ENCODE assay signal across 33 mouse cellular contexts in the genomic region with DNA sequence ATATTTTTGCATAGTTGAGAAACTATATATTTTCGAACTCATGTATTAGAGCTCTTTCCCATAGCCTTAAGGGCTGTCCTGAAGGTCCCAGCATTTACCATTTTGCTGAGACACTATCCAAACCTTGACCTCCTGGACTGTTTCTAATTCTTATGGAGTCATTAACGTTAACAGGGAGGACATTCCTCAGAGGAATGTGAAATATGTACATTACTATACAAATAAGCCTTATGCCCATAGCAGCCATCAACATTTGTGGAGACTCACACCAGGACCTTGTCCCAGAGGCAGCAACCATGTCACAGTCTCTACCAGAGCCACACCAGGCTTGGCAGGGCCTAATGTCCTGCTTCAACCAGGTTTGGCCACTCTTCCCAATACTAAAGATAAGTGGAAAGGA.
"Had no signal": no experiment of that assay in that cellular context is flagged by ENCODE, and none has a peak within 500 bp of the region (broad histone marks: within the 10 kb centered on the region; RNA-seq: fewer than 3 reads in every experiment).

No protein-coding gene starts in this region.

- H3K27ac ChIP-seq: limb, embryonic 10.5 days; limb, embryonic 12.5 days; limb, embryonic 13.5 days; limb, embryonic 15.5 days; liver, embryonic 12.5 days; liver, embryonic 13.5 days; liver, embryonic 14.5 days; liver, embryonic 15.5 days; lung, embryonic 15.5 days; macrophage; midbrain, embryonic 10.5 days; midbrain, embryonic 12.5 days; midbrain, embryonic 13.5 days; midbrain, embryonic 15.5 days; neural tube, embryonic 12.5 days; neural tube, embryonic 13.5 days had no signal

- H3K4me2 ChIP-seq: limb, embryonic 12.5 days; limb, embryonic 13.5 days; limb, embryonic 15.5 days; liver, embryonic 11.5 days; liver, embryonic 12.5 days; liver, embryonic 13.5 days; liver, embryonic 15.5 days; lung, embryonic 14.5 days; lung, embryonic 15.5 days; midbrain, embryonic 11.5 days; midbrain, embryonic 12.5 days; midbrain, embryonic 13.5 days; midbrain, embryonic 15.5 days; neural tube, embryonic 12.5 days; neural tube, embryonic 13.5 days had no signal

- H3K4me1 ChIP-seq: limb, embryonic 10.5 days; limb, embryonic 12.5 days; limb, embryonic 13.5 days; limb, embryonic 15.5 days; lung, embryonic 15.5 days; midbrain, embryonic 10.5 days; midbrain, embryonic 12.5 days; midbrain, embryonic 13.5 days; midbrain, embryonic 15.5 days; neural tube, embryonic 12.5 days; neural tube, embryonic 13.5 days had no signal

- H3K27me3 ChIP-seq: limb, embryonic 12.5 days; limb, embryonic 13.5 days; limb, embryonic 15.5 days; liver, embryonic 12.5 days; liver, embryonic 13.5 days; liver, embryonic 15.5 days; lung, embryonic 15.5 days; megakaryocyte, embryonic 14.5 days; midbrain, embryonic 12.5 days; midbrain, embryonic 13.5 days; midbrain, embryonic 15.5 days; neural tube, embryonic 12.5 days; neural tube, embryonic 13.5 days had no signal

- H3K36me3 ChIP-seq: limb, embryonic 10.5 days; limb, embryonic 12.5 days; limb, embryonic 13.5 days; limb, embryonic 15.5 days; liver, embryonic 12.5 days; liver, embryonic 13.5 days; liver, embryonic 15.5 days; lung, embryonic 15.5 days; midbrain, embryonic 10.5 days; midbrain, embryonic 12.5 days; midbrain, embryonic 13.5 days; midbrain, embryonic 15.5 days; neural tube, embryonic 12.5 days; neural tube, embryonic 13.5 days had no signal

- ATAC-seq: liver, embryonic 12.5 days; liver, postnatal 0 days; lung, postnatal 0 days; midbrain, embryonic 13.5 days; midbrain, embryonic 15.5 days; midbrain, embryonic 16.5 days had no signal

- DNase-seq: left cerebral cortex, postnatal 4 days; liver; liver, embryonic 13.5 days; liver, postnatal 0 days; lung, adult 18-20 months; lung, adult 2 months; lung, embryonic 14.5 days; lung, postnatal 10 days; lung, postnatal 14 days; lung, postnatal 36 days; lung, postnatal 4 days; midbrain, embryonic 14.5 days had no signal

- H3K4me3 ChIP-seq: limb, embryonic 10.5 days; limb, embryonic 12.5 days; limb, embryonic 13.5 days; limb, embryonic 15.5 days; liver, embryonic 12.5 days; liver, embryonic 13.5 days; liver, embryonic 15.5 days; lung, embryonic 15.5 days; megakaryocyte, embryonic 14.5 days; midbrain, embryonic 10.5 days; midbrain, embryonic 12.5 days; midbrain, embryonic 13.5 days; midbrain, embryonic 15.5 days; myocyte; neural tube, embryonic 12.5 days; neural tube, embryonic 13.5 days had no signal

- H3K9me3 ChIP-seq: limb, embryonic 15.5 days; lung, embryonic 15.5 days; midbrain, embryonic 15.5 days; neural tube, embryonic 13.5 days had no signal

- H3K9ac ChIP-seq: limb, embryonic 12.5 days; limb, embryonic 13.5 days; limb, embryonic 15.5 days; liver, embryonic 12.5 days; liver, embryonic 13.5 days; liver, embryonic 14.5 days; liver, embryonic 15.5 days; liver, postnatal 0 days; lung, embryonic 14.5 days; lung, embryonic 15.5 days; midbrain, embryonic 12.5 days; midbrain, embryonic 13.5 days; midbrain, embryonic 15.5 days; neural tube, embryonic 12.5 days; neural tube, embryonic 13.5 days had no signal
